Comparison of ENCODE assay signal across 21 mouse cellular contexts in the genomic region with DNA sequence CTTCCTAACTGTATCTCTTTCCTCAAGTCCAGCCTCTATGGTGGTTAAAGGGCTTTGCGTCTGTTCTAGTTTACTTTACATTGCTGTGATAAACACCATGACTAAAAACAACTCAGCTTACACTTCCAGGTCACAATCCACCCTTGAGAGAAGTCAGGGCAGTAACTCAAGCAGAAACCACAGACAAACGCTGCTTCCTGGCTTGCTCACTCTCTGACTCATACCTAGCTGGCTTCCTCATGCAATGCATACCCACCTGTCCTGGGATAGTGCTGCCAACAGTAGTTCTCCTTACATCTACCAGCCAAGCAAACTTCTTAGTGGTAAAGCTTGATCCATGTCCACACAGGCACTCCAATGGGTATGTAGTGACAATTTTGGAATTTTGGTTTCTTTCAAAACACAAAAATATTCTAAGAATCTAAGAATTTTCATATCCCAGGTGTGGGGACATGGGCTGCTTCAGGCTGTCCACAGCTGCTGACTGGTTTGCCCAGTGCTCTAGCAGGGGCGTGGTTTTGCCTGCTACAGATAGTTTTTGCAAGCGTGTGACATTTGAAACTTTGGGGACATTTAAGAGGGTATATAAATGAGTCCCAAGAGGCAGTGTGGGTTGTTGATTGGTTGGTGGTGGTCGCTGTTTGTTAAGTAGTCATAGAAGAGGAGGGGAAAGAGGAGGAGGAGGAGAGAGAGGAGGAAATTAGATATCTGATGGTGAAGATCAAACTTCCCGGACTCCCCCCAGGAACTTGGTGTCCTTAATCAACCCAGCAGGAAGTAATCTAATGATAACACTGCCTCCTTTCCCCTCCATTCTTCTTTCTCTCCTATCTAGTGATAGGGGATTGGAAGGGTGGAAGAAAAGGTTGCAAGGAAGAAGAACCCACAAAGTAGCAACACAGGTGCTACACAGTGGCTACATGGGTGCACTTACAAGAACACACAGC. TPM values are rescaled to one million over a fixed set of nuclear protein-coding genes. Genes with fewer than 3 reads are reported as not detected.
DNase-seq lines count a peak whose midpoint lies in the region; ATAC-seq and TF ChIP-seq lines count a peak whose summit lies in the region.
"Had no signal": no experiment of that assay in that cellular context is flagged by ENCODE, and none has a peak within 500 bp of the region (broad histone marks: within the 10 kb centered on the region; RNA-seq: fewer than 3 reads in every experiment).

No protein-coding gene starts in this region.

- no peaks in the 10 kb centered on the region for H3K79me2 ChIP-seq in C2C12 (ENCODE audit: control insufficient read depth, insufficient read depth)

- WGBS in embryonic facial prominence, embryonic 14.5 days, result 46% methylated on average over 6 of the region's 6 CpGs
- 75% methylated on average over 6 of the region's 6 CpGs for WGBS in embryonic facial prominence, embryonic 10.5 days
- WGBS in forebrain, embryonic 10.5 days, result 80% methylated on average over 6 of the region's 6 CpGs
- WGBS in limb, embryonic 10.5 days, result 75% methylated on average over 6 of the region's 6 CpGs

- H3K9me3 ChIP-seq in embryonic facial prominence, embryonic 14.5 days (ENCODE audit: control insufficient read depth, low read length), result no peaks in the 10 kb centered on the region
- H3K9me3 ChIP-seq in embryonic facial prominence, embryonic 10.5 days, result no peaks in the 10 kb centered on the region
- H3K9me3 ChIP-seq in forebrain, embryonic 10.5 days, result no peaks in the 10 kb centered on the region
- H3K9me3 ChIP-seq in limb, embryonic 10.5 days (replicated peaks), result no peaks in the 10 kb centered on the region
- H3K9me3 ChIP-seq: forebrain, embryonic 13.5 days; heart, embryonic 13.5 days had no signal

- H3ac ChIP-seq in C2C12 (ENCODE audit: control insufficient read depth, insufficient read length, low read depth), result no peak overlapping the region

- ATAC-seq in embryonic facial prominence, embryonic 14.5 days (ENCODE audit: low read depth), result no peak
- ATAC-seq in Patski, result peak; percentile 71
- peak; percentile 80 for ATAC-seq in neutrophil, adult 5-6 weeks (ENCODE audit: extremely low read depth, insufficient number of reproducible peaks, low FRiP score, poor library complexity, severe bottlenecking)
- ATAC-seq: forebrain, embryonic 13.5 days had no signal

- H3K79me3 ChIP-seq in C2C12 (ENCODE audit: low read depth), result no peaks in the 10 kb centered on the region

- H3K4me2 ChIP-seq in embryonic facial prominence, embryonic 14.5 days (ENCODE audit: low read depth, low read length), result no peak overlapping the region
- H3K4me2 ChIP-seq: forebrain, embryonic 13.5 days; heart, embryonic 13.5 days; liver, embryonic 11.5 days; lung, embryonic 14.5 days had no signal

- no peak overlapping the region for H3K27ac ChIP-seq in embryonic facial prominence, embryonic 14.5 days (replicated peaks; ENCODE audit: low read depth, low read length)
- H3K27ac ChIP-seq in embryonic facial prominence, embryonic 10.5 days (replicated peaks), result no peak overlapping the region
- no peak overlapping the region for H3K27ac ChIP-seq in forebrain, embryonic 10.5 days
- no peak overlapping the region for H3K27ac ChIP-seq in limb, embryonic 10.5 days
- H3K27ac ChIP-seq: forebrain, embryonic 13.5 days; heart, embryonic 13.5 days had no signal

- H3K36me3 ChIP-seq in embryonic facial prominence, embryonic 14.5 days (ENCODE audit: control insufficient read depth, insufficient read depth, low read length), result no peaks in the 10 kb centered on the region
- no peaks in the 10 kb centered on the region for H3K36me3 ChIP-seq in embryonic facial prominence, embryonic 10.5 days (replicated peaks)
- no peaks in the 10 kb centered on the region for H3K36me3 ChIP-seq in C2C12 (ENCODE audit: control insufficient read depth, insufficient read depth)
- no peaks in the 10 kb centered on the region for H3K36me3 ChIP-seq in forebrain, embryonic 10.5 days (replicated peaks)
- H3K36me3 ChIP-seq in limb, embryonic 10.5 days, result no peaks in the 10 kb centered on the region
- H3K36me3 ChIP-seq: heart, embryonic 13.5 days had no signal

- H3K27me3 ChIP-seq in embryonic facial prominence, embryonic 14.5 days (replicated peaks; ENCODE audit: control insufficient read depth, insufficient read depth, low read length), result peaks cover 7% of the 10 kb centered on the region
- peaks cover 70% of the 10 kb centered on the region for H3K27me3 ChIP-seq in embryonic facial prominence, embryonic 10.5 days (replicated peaks; ENCODE audit: low read depth, poor library complexity, severe bottlenecking)
- H3K27me3 ChIP-seq in C2C12 (ENCODE audit: control insufficient read depth, insufficient read depth, insufficient read length) (no peaks in the 10 kb centered on the region), Patski (no peaks in the 10 kb centered on the region)
- peaks cover 53% of the 10 kb centered on the region for H3K27me3 ChIP-seq in forebrain, embryonic 10.5 days (ENCODE audit: poor library complexity, severe bottlenecking)
- peaks cover 69% of the 10 kb centered on the region for H3K27me3 ChIP-seq in limb, embryonic 10.5 days (ENCODE audit: low read depth, poor library complexity, severe bottlenecking)

- no peak for TF ChIP-seq CTCF in C2C12 (IDR thresholded peaks at IDR 0.05; ENCODE audit: control insufficient read depth, insufficient read depth, insufficient read length)
- no peak for TF ChIP-seq CTCF in Patski (IDR thresholded peaks at IDR 0.05)

- in situ Hi-C loops in Patski (cut with MboI; ENCODE audit: low pct_unique_long_range_greater_than_20kb), result no loop called here

- CTCF ChIA-PET in Patski (lab: Charles Lee), result no interaction called here

- POLR2A ChIA-PET in Patski (lab: Charles Lee), result interaction anchor here (1.2 kb wide), 1 partner anchor 13 kb away, joined by 3 read pairs; no protein-coding TSS in a partner anchor

- no peak overlapping the region for H3K4me3 ChIP-seq in embryonic facial prominence, embryonic 14.5 days (ENCODE audit: low read depth, low read length)
- H3K4me3 ChIP-seq in embryonic facial prominence, embryonic 10.5 days, result no peak overlapping the region
- H3K4me3 ChIP-seq in C2C12 (ENCODE audit: insufficient read depth, poor library complexity, severe bottlenecking), result no peak overlapping the region
- H3K4me3 ChIP-seq in forebrain, embryonic 10.5 days, result no peak overlapping the region
- no peak overlapping the region for H3K4me3 ChIP-seq in limb, embryonic 10.5 days
- H3K4me3 ChIP-seq: forebrain, embryonic 13.5 days; heart, embryonic 13.5 days had no signal

- no peak overlapping the region for H3K9ac ChIP-seq in embryonic facial prominence, embryonic 14.5 days (ENCODE audit: low read depth, low read length)
- H3K9ac ChIP-seq: forebrain, embryonic 13.5 days; heart, embryonic 13.5 days; lung, embryonic 14.5 days had no signal

- H3K4me1 ChIP-seq in embryonic facial prominence, embryonic 14.5 days (ENCODE audit: control insufficient read depth, insufficient read depth, low read length), result peaks cover 14% of the 10 kb centered on the region
- peaks cover 28% of the 10 kb centered on the region for H3K4me1 ChIP-seq in embryonic facial prominence, embryonic 10.5 days
- H3K4me1 ChIP-seq in forebrain, embryonic 10.5 days, result peaks cover 25% of the 10 kb centered on the region
- H3K4me1 ChIP-seq in limb, embryonic 10.5 days, result peaks cover 19% of the 10 kb centered on the region

- DNase-seq in embryonic facial prominence, embryonic 14.5 days (ENCODE audit: low spot score), result peak; percentile 26
- no peak for DNase-seq in embryonic facial prominence, embryonic 10.5 days (ENCODE audit: low spot score)
- DNase-seq in Patski (ENCODE audit: low read depth, low spot score), result no peak
- DNase-seq in heart, adult 8-10 months (ENCODE audit: low spot score), result no peak
- no peak for DNase-seq in forebrain, embryonic 10.5 days (ENCODE audit: extremely low spot score, low spot score)
- DNase-seq in limb, embryonic 10.5 days (ENCODE audit: low spot score), result no peak
- DNase-seq: adrenal gland, adult 2 months; heart, postnatal 36 days; kidney, adult 2 months; kidney, postnatal 25 days; layer of hippocampus, postnatal 36 days; left cerebral cortex, postnatal 4 days; lung, embryonic 14.5 days; midbrain, embryonic 14.5 days; right cerebral cortex, adult 18-20 months; thymus, adult 18-20 months had no signal

RNA-seq across cellular contexts. Expression of a gene that starts 17.6 kb away (rescaled TPM):
- polyA plus RNA-seq in embryonic facial prominence, embryonic 14.5 days (2014; fragmentation: Nextera tagmentation; extraction: Ambion mirVana), result 13.3 and 14.4 TPM in 2 replicates
- polyA plus RNA-seq in embryonic facial prominence, embryonic 10.5 days (2016; fragmentation: Nextera tagmentation; extraction: Ambion mirVana), result 9.7 and 10.6 TPM in 2 replicates
- 33.3 TPM for polyA plus RNA-seq in C2C12 (2012; fragmentation: generic; extraction: Trizol)
- polyA plus RNA-seq in Patski (2021), result 92.1 TPM
- total RNA-seq in neutrophil, adult 5-6 weeks (2017), result 4.8 and 5.7 TPM in 2 replicates
- total RNA-seq in heart, adult 8-10 months (2022), result 10 to 100 TPM; 12.3 to 14.7 (median 13.4) TPM
- polyA plus RNA-seq in forebrain, embryonic 10.5 days (2016; fragmentation: Nextera tagmentation; extraction: Ambion mirVana), result 5.9 and 7.9 TPM in 2 replicates
- 6.7 and 12.3 TPM in 2 replicates for polyA plus RNA-seq in limb, embryonic 10.5 days (2016; fragmentation: Nextera tagmentation; extraction: Ambion mirVana)

RNA-seq across cellular contexts. Expression of a gene that starts 24.0 kb away (rescaled TPM):
- 3.7 and 3.8 TPM in 2 replicates for polyA plus RNA-seq in embryonic facial prominence, embryonic 14.5 days (2014; fragmentation: Nextera tagmentation; extraction: Ambion mirVana)
- polyA plus RNA-seq in embryonic facial prominence, embryonic 10.5 days (2016; fragmentation: Nextera tagmentation; extraction: Ambion mirVana), result 4.3 and 4.5 TPM in 2 replicates
- polyA plus RNA-seq in C2C12 (2012; fragmentation: generic; extraction: Trizol), result 4.2 TPM
- 4.7 TPM for polyA plus RNA-seq in Patski (2021)
- 13.4 and 15.0 TPM in 2 replicates for total RNA-seq in neutrophil, adult 5-6 weeks (2017)
- 1 to 10 TPM; 4.0 to 5.5 (median 4.9) TPM for total RNA-seq in heart, adult 8-10 months (2022)
- 4.1 and 4.3 TPM in 2 replicates for polyA plus RNA-seq in forebrain, embryonic 10.5 days (2016; fragmentation: Nextera tagmentation; extraction: Ambion mirVana)
- polyA plus RNA-seq in limb, embryonic 10.5 days (2016; fragmentation: Nextera tagmentation; extraction: Ambion mirVana), result 1.4 and 2.7 TPM in 2 replicates

RNA-seq across cellular contexts. Expression of a gene that starts 28.0 kb away (rescaled TPM):
- 76.4 and 84.0 TPM in 2 replicates for polyA plus RNA-seq in embryonic facial prominence, embryonic 14.5 days (2014; fragmentation: Nextera tagmentation; extraction: Ambion mirVana)
- polyA plus RNA-seq in embryonic facial prominence, embryonic 10.5 days (2016; fragmentation: Nextera tagmentation; extraction: Ambion mirVana), result 47.0 and 53.4 TPM in 2 replicates
- polyA plus RNA-seq in C2C12 (2012; fragmentation: generic; extraction: Trizol), result 297 TPM
- 281 TPM for polyA plus RNA-seq in Patski (2021)
- total RNA-seq in neutrophil, adult 5-6 weeks (2017), result 197 and 218 TPM in 2 replicates
- 100 to 1,000 TPM; 161 to 195 (median 179) TPM for total RNA-seq in heart, adult 8-10 months (2022)
- polyA plus RNA-seq in forebrain, embryonic 10.5 days (2016; fragmentation: Nextera tagmentation; extraction: Ambion mirVana), result 39.2 and 41.9 TPM in 2 replicates
- 59.3 and 82.8 TPM in 2 replicates for polyA plus RNA-seq in limb, embryonic 10.5 days (2016; fragmentation: Nextera tagmentation; extraction: Ambion mirVana)

RNA-seq across cellular contexts. Expression of a gene that starts 57.8 kb away (rescaled TPM):
- 12.8 and 13.0 TPM in 2 replicates for polyA plus RNA-seq in embryonic facial prominence, embryonic 14.5 days (2014; fragmentation: Nextera tagmentation; extraction: Ambion mirVana)
- 3.9 and 4.6 TPM in 2 replicates for polyA plus RNA-seq in embryonic facial prominence, embryonic 10.5 days (2016; fragmentation: Nextera tagmentation; extraction: Ambion mirVana)
- not detected for polyA plus RNA-seq in C2C12 (2012; fragmentation: generic; extraction: Trizol)
- polyA plus RNA-seq in Patski (2021), result 0.15 TPM
- 98.0 and 114 TPM in 2 replicates for total RNA-seq in neutrophil, adult 5-6 weeks (2017)
- 1 to 10 TPM; 3.4 to 8.1 (median 4.3) TPM for total RNA-seq in heart, adult 8-10 months (2022)
- 3.8 and 3.9 TPM in 2 replicates for polyA plus RNA-seq in forebrain, embryonic 10.5 days (2016; fragmentation: Nextera tagmentation; extraction: Ambion mirVana)
- 2.1 and 3.5 TPM in 2 replicates for polyA plus RNA-seq in limb, embryonic 10.5 days (2016; fragmentation: Nextera tagmentation; extraction: Ambion mirVana)

RNA-seq across cellular contexts. Expression of a gene that starts 58.2 kb away (rescaled TPM):
- 211 and 239 TPM in 2 replicates for polyA plus RNA-seq in embryonic facial prominence, embryonic 14.5 days (2014; fragmentation: Nextera tagmentation; extraction: Ambion mirVana)
- 332 TPM in 2 replicates for polyA plus RNA-seq in embryonic facial prominence, embryonic 10.5 days (2016; fragmentation: Nextera tagmentation; extraction: Ambion mirVana)
- polyA plus RNA-seq in C2C12 (2012; fragmentation: generic; extraction: Trizol) (164 TPM), Patski (2021) (36.0 TPM)
- 45.4 and 52.7 TPM in 2 replicates for total RNA-seq in neutrophil, adult 5-6 weeks (2017)
- 10 to 100 TPM; 28.3 to 35.2 (median 30.0) TPM for total RNA-seq in heart, adult 8-10 months (2022)
- polyA plus RNA-seq in forebrain, embryonic 10.5 days (2016; fragmentation: Nextera tagmentation; extraction: Ambion mirVana), result 361 and 369 TPM in 2 replicates
- polyA plus RNA-seq in limb, embryonic 10.5 days (2016; fragmentation: Nextera tagmentation; extraction: Ambion mirVana), result 359 and 361 TPM in 2 replicates
